Mouse (Mus musculus) frontal cortex, adult 2 months (tissue): Measurements from ENCODE around the gene Spata32. TPM values are rescaled to one million over a fixed set of nuclear protein-coding genes. Genes with fewer than 3 reads are reported as not detected.

Source experiments
- DNase-seq, 2 experiments: peaks; one replicate each; pipeline ENCODE4 v3.0.0; 2022; ENCODE audit warnings: low spot score in 1 of 2; ENCODE audit errors: extremely low spot score in 1 of 2
- polyA plus RNA-seq: library from polyadenylated mRNA; depleted of rRNA; stranded (reverse); fragments of >200 nt; gene quantifications from 2 replicates; pipeline ENCODE4 v1.2.3, GENCODE M21; 2012

Spata32 gene
- polyA plus RNA-seq, 1 experiment, result 1.5 TPM

DNA sequence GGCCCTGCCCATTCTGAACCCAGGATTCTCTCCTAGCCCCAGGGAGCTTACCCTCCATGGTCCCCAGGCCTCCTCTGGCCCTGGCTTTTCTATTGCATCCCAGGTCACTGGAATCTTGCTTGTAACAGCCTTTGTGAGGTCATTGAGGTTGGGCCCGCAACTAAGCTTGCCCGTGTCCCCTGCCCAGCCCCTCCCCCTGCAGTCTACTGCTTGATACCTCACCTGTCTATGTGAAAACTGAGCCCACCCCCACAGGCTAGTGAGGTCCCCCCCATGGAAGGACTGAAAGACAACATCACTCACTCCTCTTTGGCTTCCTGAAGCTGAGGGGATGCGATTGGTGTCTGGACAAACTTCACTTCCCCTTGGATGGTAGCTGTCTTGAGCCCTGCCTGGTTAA is 9.8 kb downstream of the Spata32 start, which contains the start of gene 1700023F06Rik:
TSS of gene 1700023F06Rik (minus strand) at position 101 of the 400 bp plus-strand sequence.
- no peak for DNase-seq

- DNase-seq, result no peak
Observed at GRCm38 (mm10) chr11:103206203-103206602, 12.0 kb downstream of the Spata32 start.

DNA sequence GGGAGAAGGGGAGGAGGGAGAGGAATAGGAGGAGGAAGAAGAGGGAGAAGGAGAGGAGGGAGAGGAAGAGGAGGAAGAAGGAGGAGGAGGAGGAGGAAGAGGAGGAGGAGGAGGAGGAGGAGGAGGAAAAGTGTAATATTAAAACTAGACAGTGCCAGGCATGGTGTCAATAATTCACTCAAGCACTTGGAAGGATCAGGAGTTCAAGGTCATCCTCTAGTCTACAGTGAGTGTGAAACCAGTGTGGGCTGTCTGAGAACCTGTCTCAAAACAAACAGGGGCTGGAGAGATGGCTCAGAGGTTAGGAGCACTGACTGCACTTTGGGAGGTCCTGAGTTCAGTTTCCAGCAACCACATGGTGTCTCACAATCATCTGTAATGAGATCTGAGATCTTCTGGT is 15.9 kb downstream of the Spata32 start:
- DNase-seq, result no peak

DNA sequence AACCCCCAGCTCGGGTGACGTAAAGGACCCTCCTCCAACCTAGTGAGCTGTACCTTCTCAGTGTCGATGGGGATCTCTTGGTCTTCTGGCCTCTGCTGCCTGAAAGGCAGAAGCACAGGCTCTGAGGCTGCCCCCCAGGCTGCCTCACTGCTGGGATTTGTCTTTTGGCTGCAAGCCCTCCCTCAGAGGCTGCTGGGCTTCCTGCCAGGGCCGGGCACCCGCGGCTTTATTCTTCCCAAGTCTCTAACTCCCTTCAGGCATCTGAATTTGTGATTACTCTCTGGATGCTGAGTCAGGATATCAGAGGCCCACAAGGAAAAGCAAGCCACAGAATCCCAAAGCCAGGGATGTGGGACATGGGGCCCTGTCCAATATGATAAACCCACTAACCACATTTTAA is 16.6 kb downstream of the Spata32 start:
- DNase-seq, result peak; percentile 74 to 91

- peak; percentile 58 to 88 for DNase-seq
Observed at GRCm38 (mm10) chr11:103198911-103199803, 19.1 kb downstream of the Spata32 start.

- DNase-seq, result no peak
Observed at GRCm38 (mm10) chr11:103198339-103198738, 19.9 kb downstream of the Spata32 start.

DNA sequence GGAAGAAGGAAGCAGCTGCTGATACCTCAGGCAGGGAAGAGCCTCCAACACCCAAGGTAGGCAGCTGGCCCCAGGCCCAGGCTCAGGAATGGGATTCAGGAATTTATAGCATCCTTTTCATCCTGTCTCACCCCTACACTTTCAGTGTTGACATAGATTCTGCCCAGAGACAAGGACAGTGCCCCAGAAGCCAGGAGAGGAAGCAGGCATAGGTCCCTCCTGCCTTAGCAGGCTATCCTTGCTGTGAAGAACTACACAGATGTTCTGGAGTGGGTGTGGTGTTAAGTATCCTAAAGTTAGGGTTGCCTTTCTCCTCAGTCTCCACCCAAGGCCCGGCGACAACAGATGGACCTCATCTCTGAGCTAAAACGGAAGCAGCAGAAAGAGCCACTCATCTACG is 20.9 kb downstream of the Spata32 start:
- peak; percentile 70 to 79 for DNase-seq

- no peak for DNase-seq
Observed at GRCm38 (mm10) chr11:103195656-103196055, 22.6 kb downstream of the Spata32 start.

GRCm38 (mm10) chr11:103195236-103195635 is 23.0 kb downstream of the Spata32 start:
- peak in 1 of 2 experiments; percentile 65 for DNase-seq

GRCm38 (mm10) chr11:103193825-103194168 is 24.4 kb downstream of the Spata32 start:
- no peak for DNase-seq

DNA sequence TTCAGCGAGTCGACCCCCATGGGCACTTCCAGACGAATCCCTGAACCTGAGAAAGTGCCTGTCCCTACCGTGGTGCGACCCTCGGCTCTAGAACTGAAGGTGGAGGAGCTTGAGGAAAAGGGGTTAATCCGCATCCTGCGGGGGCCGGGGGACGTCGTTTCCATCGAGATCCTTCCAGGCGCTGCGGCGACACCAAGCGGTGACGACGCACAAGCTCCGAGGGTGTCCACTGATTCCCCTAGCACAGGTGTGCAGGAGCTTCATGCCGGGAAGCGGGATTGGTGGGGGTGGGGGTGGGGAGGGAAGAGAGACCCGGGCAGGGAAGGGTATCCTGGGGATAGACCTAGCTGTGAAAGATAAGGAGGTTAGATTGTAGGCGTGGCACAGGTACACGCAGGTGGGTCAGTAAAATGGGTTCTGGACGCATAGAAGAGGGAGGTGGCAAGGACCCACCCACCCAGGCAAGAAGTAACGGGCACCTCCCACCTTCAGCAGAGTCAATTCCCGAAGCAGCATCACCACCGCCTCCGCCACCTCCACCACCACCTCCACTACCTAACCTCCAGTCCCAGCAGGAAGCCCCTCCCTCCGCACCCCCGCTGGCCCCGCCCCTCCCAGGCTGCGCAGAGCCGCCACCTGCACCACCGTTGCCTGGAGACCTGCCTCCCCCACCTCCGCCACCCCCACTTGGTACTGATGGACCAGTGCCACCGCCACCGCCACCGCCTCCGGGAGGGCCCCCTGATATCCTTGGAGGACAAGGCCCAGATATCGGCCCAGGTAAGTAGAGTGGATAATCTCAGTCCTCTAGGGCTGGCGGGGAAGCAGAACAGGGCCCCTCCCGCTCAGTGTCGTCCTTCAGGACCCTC is 25.0 kb downstream of the Spata32 start:
- DNase-seq, result peak in 1 of 2 experiments; percentile 83

- peak; percentile 60 to 83 for DNase-seq
Observed at GRCm38 (mm10) chr11:103192230-103192955, 25.8 kb downstream of the Spata32 start.

DNA sequence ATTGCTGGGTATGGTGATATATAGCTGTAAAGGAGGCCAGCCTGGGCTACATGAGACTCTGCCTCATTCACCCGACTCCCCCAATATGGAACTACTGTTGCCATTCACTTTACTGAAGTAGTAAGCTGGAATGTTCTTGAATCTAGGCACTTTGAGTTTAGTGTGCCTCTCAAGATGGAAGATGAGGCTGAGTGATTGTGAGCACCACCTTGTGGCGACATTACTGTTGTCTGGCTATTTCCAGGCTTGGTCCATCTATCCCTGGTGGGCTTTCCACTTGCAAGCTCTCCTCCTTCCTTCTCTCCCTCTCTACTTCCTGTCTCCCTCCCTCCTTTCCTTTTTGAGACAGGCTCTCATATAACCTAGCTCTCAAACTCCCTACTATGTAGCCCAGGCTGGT is 33.3 kb downstream of the Spata32 start:
- DNase-seq, result peak in 1 of 2 experiments; percentile 70

- DNase-seq, result no peak
Observed at GRCm38 (mm10) chr11:103181911-103182310, 36.3 kb downstream of the Spata32 start.

- DNase-seq, result no peak
Observed at GRCm38 (mm10) chr11:103181349-103181748, 36.9 kb downstream of the Spata32 start.

- DNase-seq, result no peak
Observed at GRCm38 (mm10) chr11:103180426-103180825, 37.8 kb downstream of the Spata32 start.

DNA sequence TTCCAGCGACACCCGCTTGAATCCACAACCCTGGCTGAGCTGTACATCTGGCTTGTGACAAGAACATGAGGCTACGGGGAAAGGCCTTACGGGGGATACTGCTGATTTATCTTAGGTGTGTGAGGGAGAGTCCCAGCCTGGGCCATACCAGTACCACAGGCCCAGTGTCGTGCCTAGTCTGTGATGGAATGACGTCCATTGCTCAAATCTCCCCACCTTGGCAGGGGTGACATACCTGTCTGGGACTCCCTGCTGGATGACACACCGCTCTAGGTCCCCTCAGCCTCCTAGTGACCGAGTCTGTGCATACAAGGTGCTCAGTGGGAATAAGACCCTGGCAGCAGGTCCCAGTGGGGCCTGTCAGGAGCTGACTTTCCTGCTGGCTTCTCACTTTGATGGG is 39.5 kb downstream of the Spata32 start:
- no peak for DNase-seq

DNA sequence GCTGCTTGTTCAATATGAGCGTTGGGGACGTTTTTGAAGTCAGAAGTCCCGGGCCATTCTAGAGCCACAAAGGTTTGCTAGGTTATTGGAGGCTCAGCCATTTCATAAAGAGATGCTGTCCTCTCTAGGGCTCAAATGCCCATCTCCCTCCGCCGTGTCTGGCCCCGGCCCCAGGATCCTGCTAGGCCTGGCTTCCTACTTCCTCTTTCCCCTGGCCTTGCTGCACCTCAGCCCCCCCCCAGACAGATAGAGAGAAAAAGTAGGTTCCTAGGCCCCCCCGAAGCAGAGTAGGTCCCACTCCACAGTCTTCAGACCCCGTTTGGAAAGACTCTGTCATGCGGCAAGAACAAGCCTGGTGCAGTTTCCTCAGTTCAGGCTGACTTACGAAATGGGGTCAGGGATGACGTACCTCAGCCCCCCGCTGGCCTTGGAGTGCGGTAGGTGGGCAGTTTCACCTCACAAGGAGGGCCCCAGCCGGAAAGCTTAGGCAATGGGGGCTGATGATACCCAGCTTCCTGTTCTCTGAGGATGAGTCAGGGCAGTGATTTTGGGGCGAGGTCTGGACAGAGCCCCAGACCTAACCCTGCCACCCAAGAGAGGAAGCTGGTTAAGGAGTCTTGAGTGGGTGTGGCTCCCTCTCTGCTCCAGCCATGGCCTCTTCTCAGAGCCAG is 40.3 kb downstream of the Spata32 start:
- DNase-seq, result no peak

- no peak for DNase-seq
Observed at GRCm38 (mm10) chr11:103177216-103177615, 41.0 kb downstream of the Spata32 start.

DNA sequence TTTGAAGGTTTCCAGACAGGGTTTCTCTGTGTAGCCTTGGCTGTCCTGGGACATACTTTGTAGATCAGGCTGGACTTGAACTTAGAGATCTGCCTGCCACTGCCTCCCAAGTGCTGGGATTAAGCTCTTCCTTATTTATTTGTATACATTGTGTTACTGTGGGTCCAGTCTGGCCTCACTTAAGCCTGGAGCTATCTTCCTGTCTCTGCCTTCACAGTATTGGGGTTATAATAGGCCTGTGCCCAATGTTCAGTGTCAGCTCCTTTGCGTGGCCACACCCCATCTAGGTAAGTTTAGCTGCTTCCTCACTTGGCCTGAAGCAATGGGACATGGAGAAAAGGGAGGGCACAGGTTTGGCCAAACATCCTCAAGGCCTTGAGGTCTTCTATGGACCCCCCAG is 41.7 kb downstream of the Spata32 start:
- DNase-seq, result no peak
